Mouse (Mus musculus): ENCODE results near the gene Lbhd2. TPM values are rescaled to one million over a fixed set of nuclear protein-coding genes. Genes with fewer than 3 reads are reported as not detected.

The Lbhd2 gene
- not detected for total RNA-seq (2023)

GRCm38 (mm10) chr12:111406622-111407021, at the start of gene Lbhd2:
TSS of gene Lbhd2 (plus strand) at chr12:111406809.

GRCm38 (mm10) chr12:111377376-111377973, 29.1 kb upstream of the Lbhd2 start, which contains the start of gene Cdc42bpb:
TSS of gene Cdc42bpb (minus strand) at chr12:111377718.

GRCm38 (mm10) chr12:111416921-111417779, 10.5 kb downstream of the Lbhd2 start, which contains the start of gene Exoc3l4:
TSS of gene Exoc3l4 (plus strand) at chr12:111417017.

GRCm38 (mm10) chr12:111442309-111443010, 35.9 kb downstream of the Lbhd2 start, which contains the start of gene Tnfaip2:
TSS of gene Tnfaip2 (plus strand) at chr12:111442469.

Other genes starting within 250 kb of the Lbhd2 start
- 52.1 TPM for gene Traf3, start 240.4 kb upstream of the Lbhd2 start, total RNA-seq (2023)
- gene 4930595D18Rik, start 222.3 kb upstream of the Lbhd2 start, total RNA-seq (2023) = not detected
- gene Amn, start 135.7 kb upstream of the Lbhd2 start, total RNA-seq (2023) = 2.1 TPM
- gene Cdc42bpb, start 29.1 kb upstream of the Lbhd2 start, total RNA-seq (2023) = 3.4 TPM
- not detected for gene Exoc3l4, start 10.2 kb downstream of the Lbhd2 start, total RNA-seq (2023)
- 6.8 TPM for gene Tnfaip2, start 35.7 kb downstream of the Lbhd2 start, total RNA-seq (2023)
- not detected for gene Gm266, start 79.0 kb downstream of the Lbhd2 start, total RNA-seq (2023)
- 738 TPM for gene Eif5, start 131.2 kb downstream of the Lbhd2 start, total RNA-seq (2023)
- gene Mark3, start 167.7 kb downstream of the Lbhd2 start, total RNA-seq (2023) = 85.2 TPM